Mouse (Mus musculus): Measurements from ENCODE around the gene Exd1. TPM values are rescaled to one million over a fixed set of nuclear protein-coding genes. Genes with fewer than 3 reads are reported as not detected.
"Not testable (repeated sequence)": the region's sequence is repeated elsewhere in the genome, so short reads cannot be mapped to it uniquely, and the experiment has no call there.

The Exd1 gene
- polyA plus RNA-seq, 1 experiment from 2014 or later, result 0.25 TPM

DNA sequence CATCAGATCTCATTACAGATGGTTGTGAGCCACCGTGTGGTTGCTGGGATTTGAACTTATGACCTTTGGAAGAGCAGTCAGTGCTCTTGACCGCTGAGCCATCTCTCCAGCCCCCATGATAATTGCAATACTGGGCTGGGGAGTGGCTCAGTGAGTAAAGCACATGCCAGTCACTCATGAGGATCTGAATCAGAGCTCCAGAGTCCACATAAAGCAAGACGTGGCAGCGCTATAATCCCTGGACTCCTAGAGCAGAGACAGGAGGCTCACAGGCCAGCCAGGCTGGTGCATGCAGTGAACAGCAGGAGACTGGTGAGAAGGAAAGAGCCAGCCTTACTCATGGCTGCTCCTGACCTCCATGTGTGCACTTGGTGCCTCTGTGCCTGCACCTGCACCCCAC, 22.0 kb downstream of the Exd1 start:
- Histone ChIP-seq H3K4me3 (replicated peaks) (no peak overlapping the region), H3K9me3 (no peaks in the 10 kb centered on the region), H3K4me2 (replicated peaks) (no peak overlapping the region), H3K4me1 (replicated peaks) (no peaks in the 10 kb centered on the region), H3K27ac (no peak overlapping the region), H3K36me3 (no peaks in the 10 kb centered on the region), H3K27me3 (replicated peaks) (no peaks in the 10 kb centered on the region), H3K9ac (no peak overlapping the region)
- ATAC-seq, result peak; percentile 71
- 41% methylated on average over 4 of the region's 4 CpGs for whole genome bisulfite sequencing

- no peaks in the 10 kb centered on the region for H3K9me3 ChIP-seq
- no peaks in the 10 kb centered on the region for H3K36me3 ChIP-seq
- 76% methylated on average over 4 of the region's 4 CpGs for WGBS
- H3K4me2 ChIP-seq (replicated peaks), result no peak overlapping the region
- no peaks in the 10 kb centered on the region for H3K27me3 ChIP-seq (replicated peaks)
- no peak overlapping the region for H3K4me3 ChIP-seq (replicated peaks)
- no peak overlapping the region for H3K9ac ChIP-seq
- ATAC-seq, result no peak
- no peaks in the 10 kb centered on the region for H3K4me1 ChIP-seq (replicated peaks)
- H3K27ac ChIP-seq, result no peak overlapping the region
Observed at GRCm38 (mm10) chr2:119523836-119524235, 23.6 kb downstream of the Exd1 start.

GRCm38 (mm10) chr2:119520550-119520949, 26.9 kb downstream of the Exd1 start:
- Histone ChIP-seq H3K4me3 (replicated peaks) (no peak overlapping the region), H3K9ac (no peak overlapping the region), H3K4me2 (replicated peaks) (no peak overlapping the region), H3K36me3 (no peaks in the 10 kb centered on the region), H3K9me3 (no peaks in the 10 kb centered on the region), H3K27ac (no peak overlapping the region), H3K4me1 (replicated peaks) (no peaks in the 10 kb centered on the region), H3K27me3 (replicated peaks) (no peaks in the 10 kb centered on the region)
- ATAC-seq, result no peak
- WGBS, result 62% methylated on average over 7 of the region's 7 CpGs

DNA sequence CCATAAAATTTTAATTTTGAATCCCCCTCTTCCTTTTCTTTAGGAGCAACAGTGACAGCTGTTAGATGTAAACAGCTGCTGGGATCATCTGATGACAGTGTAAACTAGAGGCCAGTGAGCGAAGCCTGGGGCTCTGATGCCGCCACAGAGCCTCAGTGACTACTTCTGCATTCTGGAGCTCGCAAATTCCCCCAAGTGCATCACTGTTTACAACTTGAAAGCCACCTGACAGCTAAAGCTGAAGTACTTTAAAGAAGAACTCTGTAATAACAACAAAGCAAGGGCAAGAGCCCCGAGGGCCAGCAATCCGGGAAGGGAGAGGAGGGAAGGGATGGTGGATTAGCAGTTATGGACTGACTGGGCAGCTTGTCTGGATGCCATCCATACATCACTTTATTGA, 30.6 kb downstream of the Exd1 start:
- H3K36me3 ChIP-seq, result no peaks in the 10 kb centered on the region
- no peak for ATAC-seq
- H3K9ac ChIP-seq, result no peak overlapping the region
- 36% methylated on average over 5 of the region's 5 CpGs for WGBS
- H3K4me2 ChIP-seq (replicated peaks), result no peak overlapping the region
- H3K4me1 ChIP-seq (replicated peaks), result no peaks in the 10 kb centered on the region
- no peaks in the 10 kb centered on the region for H3K27me3 ChIP-seq (replicated peaks)
- H3K9me3 ChIP-seq, result no peaks in the 10 kb centered on the region
- no peak overlapping the region for H3K4me3 ChIP-seq (replicated peaks)
- H3K27ac ChIP-seq, result no peak overlapping the region

GRCm38 (mm10) chr2:119514026-119514522, 33.4 kb downstream of the Exd1 start:
- WGBS, result 70% methylated on average over 3 of the region's 3 CpGs
- Histone ChIP-seq H3K4me1 (replicated peaks) (no peaks in the 10 kb centered on the region), H3K27ac (no peak overlapping the region), H3K36me3 (no peaks in the 10 kb centered on the region), H3K9ac (no peak overlapping the region), H3K9me3 (no peaks in the 10 kb centered on the region), H3K4me2 (replicated peaks) (no peak overlapping the region), H3K4me3 (replicated peaks) (no peak overlapping the region), H3K27me3 (replicated peaks) (no peaks in the 10 kb centered on the region)
- ATAC-seq, result no peak

DNA sequence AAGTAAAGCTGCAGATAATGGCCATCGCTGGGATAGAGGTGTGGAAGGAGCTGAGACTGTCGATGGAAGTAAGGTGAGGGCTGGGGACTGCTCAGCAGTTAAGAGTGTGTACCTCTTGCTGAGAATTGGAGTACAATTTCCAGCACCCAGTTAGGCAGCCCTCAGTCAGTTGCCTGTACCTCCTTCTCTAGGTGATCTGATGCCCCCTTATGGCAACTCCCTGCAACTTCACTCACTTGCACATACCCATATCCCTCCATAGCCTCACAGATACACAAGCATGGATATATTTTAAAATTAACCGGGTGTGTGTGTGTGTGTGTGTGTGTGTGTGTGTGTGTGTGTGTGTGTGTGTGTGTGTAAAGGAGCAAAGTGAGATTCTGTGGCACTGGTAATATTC, 35.1 kb downstream of the Exd1 start:
- Histone ChIP-seq H3K4me3 (replicated peaks) (no peak overlapping the region), H3K4me1 (replicated peaks) (no peaks in the 10 kb centered on the region), H3K27me3 (replicated peaks) (no peaks in the 10 kb centered on the region), H3K4me2 (replicated peaks) (no peak overlapping the region), H3K27ac (no peak overlapping the region), H3K9ac (no peak overlapping the region), H3K9me3 (no peaks in the 10 kb centered on the region), H3K36me3 (no peaks in the 10 kb centered on the region)
- WGBS, result 79% methylated on average over 3 of the region's 3 CpGs
- no peak for ATAC-seq

- no peaks in the 10 kb centered on the region for H3K36me3 ChIP-seq
- H3K9ac ChIP-seq, result no peak overlapping the region
- no peak overlapping the region for H3K4me2 ChIP-seq (replicated peaks)
- H3K4me3 ChIP-seq (replicated peaks), result no peak overlapping the region
- H3K4me1 ChIP-seq (replicated peaks), result no peaks in the 10 kb centered on the region
- ATAC-seq, result no peak
- H3K9me3 ChIP-seq, result no peaks in the 10 kb centered on the region
- 89% methylated on average over 2 of the region's 2 CpGs for WGBS
- H3K27me3 ChIP-seq (replicated peaks), result no peaks in the 10 kb centered on the region
- no peak overlapping the region for H3K27ac ChIP-seq
Observed at GRCm38 (mm10) chr2:119510856-119511255, 36.6 kb downstream of the Exd1 start.

- not testable (repeated sequence) for H3K27me3 ChIP-seq (replicated peaks); H3K36me3 ChIP-seq; ATAC-seq; H3K9me3 ChIP-seq; H3K9ac ChIP-seq; H3K27ac ChIP-seq; H3K4me2 ChIP-seq (replicated peaks); H3K4me3 ChIP-seq (replicated peaks); H3K4me1 ChIP-seq (replicated peaks)
- 60% methylated on average over 7 of the region's 7 CpGs for WGBS
Observed at GRCm38 (mm10) chr2:119508518-119508917, 38.9 kb downstream of the Exd1 start.

- no peaks in the 10 kb centered on the region for H3K9me3 ChIP-seq
- H3K27ac ChIP-seq, result no peak overlapping the region
- no peaks in the 10 kb centered on the region for H3K36me3 ChIP-seq
- no peaks in the 10 kb centered on the region for H3K4me1 ChIP-seq (replicated peaks)
- H3K9ac ChIP-seq, result no peak overlapping the region
- no peak overlapping the region for H3K4me3 ChIP-seq (replicated peaks)
- ATAC-seq, result no peak
- H3K27me3 ChIP-seq (replicated peaks), result no peaks in the 10 kb centered on the region
- no peak overlapping the region for H3K4me2 ChIP-seq (replicated peaks)
Observed at GRCm38 (mm10) chr2:119507108-119507507, 40.3 kb downstream of the Exd1 start.

DNA sequence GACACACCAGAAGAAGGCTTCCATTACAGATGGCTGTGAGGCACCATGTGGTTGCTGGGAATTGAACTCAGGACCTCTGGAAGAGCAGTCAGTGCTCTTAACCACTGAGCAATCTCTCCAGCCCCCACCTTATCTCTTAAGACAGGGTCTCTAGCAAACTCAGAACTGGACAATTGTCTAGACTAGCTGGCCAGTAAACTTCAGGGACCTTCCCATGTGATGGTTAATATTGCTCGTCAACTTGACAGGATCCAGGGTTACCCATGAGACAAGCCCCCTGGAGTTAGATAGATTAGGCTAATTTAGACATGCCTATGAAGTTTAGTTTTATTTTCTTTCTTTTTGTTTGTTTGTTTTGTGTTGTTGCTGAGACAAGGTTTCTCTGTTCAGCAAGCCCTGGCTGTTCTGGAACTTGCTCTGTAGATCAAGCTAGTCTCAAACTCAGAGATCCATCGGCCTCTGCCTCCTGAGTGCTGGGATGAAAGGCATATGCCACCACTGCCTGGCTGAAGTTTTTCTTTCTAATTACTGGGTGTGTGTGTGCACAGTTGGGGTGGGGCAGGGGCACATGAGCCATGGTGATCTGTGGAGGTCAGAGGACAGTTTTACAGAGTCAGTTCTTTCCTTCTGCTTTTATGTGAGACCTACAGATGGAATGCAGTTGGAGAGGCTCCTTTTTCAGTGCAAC, 46.3 kb downstream of the Exd1 start:
- Histone ChIP-seq H3K4me2 (replicated peaks) (no peak overlapping the region), H3K9me3 (no peaks in the 10 kb centered on the region), H3K4me3 (replicated peaks) (no peak overlapping the region), H3K9ac (no peak overlapping the region), H3K36me3 (no peaks in the 10 kb centered on the region), H3K27ac (peak overlapping the region; percentile 77), H3K4me1 (replicated peaks) (no peaks in the 10 kb centered on the region), H3K27me3 (replicated peaks) (no peaks in the 10 kb centered on the region)
- WGBS, result 55% methylated on average over 2 of the region's 2 CpGs
- ATAC-seq, result peak; percentile 97

- no peaks in the 10 kb centered on the region for H3K9me3 ChIP-seq
- no peak for ATAC-seq
- no peak overlapping the region for H3K4me3 ChIP-seq (replicated peaks)
- no peak overlapping the region for H3K27ac ChIP-seq
- no peaks in the 10 kb centered on the region for H3K27me3 ChIP-seq (replicated peaks)
- H3K36me3 ChIP-seq, result no peaks in the 10 kb centered on the region
- WGBS, result 84% methylated on average over 2 of the region's 2 CpGs
- H3K9ac ChIP-seq, result no peak overlapping the region
- no peak overlapping the region for H3K4me2 ChIP-seq (replicated peaks)
- no peaks in the 10 kb centered on the region for H3K4me1 ChIP-seq (replicated peaks)
Observed at GRCm38 (mm10) chr2:119498859-119499258, 48.6 kb downstream of the Exd1 start.

DNA sequence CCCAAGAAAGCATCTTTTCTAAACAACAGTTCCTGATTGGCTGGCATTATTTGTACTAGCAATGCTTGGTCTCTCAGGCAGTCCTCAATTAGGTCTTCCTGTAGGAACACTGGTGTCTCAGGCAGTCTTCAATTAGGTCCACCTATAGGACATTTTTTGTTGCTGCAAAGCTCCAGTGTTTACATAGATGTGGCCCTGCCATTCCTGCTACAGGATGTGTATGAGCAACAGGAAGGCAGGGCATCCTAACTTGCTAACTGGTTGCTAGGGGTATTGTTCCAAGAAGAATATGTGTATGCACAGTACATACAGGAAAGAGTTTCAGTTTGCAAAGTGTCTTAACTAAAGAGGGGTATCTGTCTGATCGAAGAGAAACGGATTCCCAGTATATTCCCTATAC, 51.3 kb downstream of the Exd1 start:
- H3K27ac ChIP-seq, result no peak overlapping the region
- no peak overlapping the region for H3K4me3 ChIP-seq (replicated peaks)
- no peaks in the 10 kb centered on the region for H3K4me1 ChIP-seq (replicated peaks)
- H3K9me3 ChIP-seq, result no peaks in the 10 kb centered on the region
- H3K9ac ChIP-seq, result no peak overlapping the region
- no peak for ATAC-seq
- H3K27me3 ChIP-seq (replicated peaks), result no peaks in the 10 kb centered on the region
- WGBS, result 96% methylated on average over 2 of the region's 2 CpGs
- H3K36me3 ChIP-seq, result no peaks in the 10 kb centered on the region
- no peak overlapping the region for H3K4me2 ChIP-seq (replicated peaks)

- H3K4me2 ChIP-seq (replicated peaks), result no peak overlapping the region
- ATAC-seq, result no peak
- no peaks in the 10 kb centered on the region for H3K36me3 ChIP-seq
- no peak overlapping the region for H3K4me3 ChIP-seq (replicated peaks)
- H3K9ac ChIP-seq, result no peak overlapping the region
- WGBS, result 43% methylated on average over 5 of the region's 5 CpGs
- no peaks in the 10 kb centered on the region for H3K9me3 ChIP-seq
- H3K27me3 ChIP-seq (replicated peaks), result no peaks in the 10 kb centered on the region
- H3K27ac ChIP-seq, result no peak overlapping the region
- no peaks in the 10 kb centered on the region for H3K4me1 ChIP-seq (replicated peaks)
Observed at GRCm38 (mm10) chr2:119491953-119492352, 55.5 kb downstream of the Exd1 start.

Measured in intestine, embryonic 15.5 days (tissue).